Mouse (Mus musculus) testis, postnatal 14 days (tissue): ENCODE data around the gene Gm49711.
A peak's percentile ranks its signal among the peaks of the same experiment; 100 is the strongest.

Experiments used
- DNase-seq: peaks from one replicate; pipeline ENCODE4 v3.0.0; 2021; ENCODE audit warnings: low spot score

Gm49711 gene

DNA sequence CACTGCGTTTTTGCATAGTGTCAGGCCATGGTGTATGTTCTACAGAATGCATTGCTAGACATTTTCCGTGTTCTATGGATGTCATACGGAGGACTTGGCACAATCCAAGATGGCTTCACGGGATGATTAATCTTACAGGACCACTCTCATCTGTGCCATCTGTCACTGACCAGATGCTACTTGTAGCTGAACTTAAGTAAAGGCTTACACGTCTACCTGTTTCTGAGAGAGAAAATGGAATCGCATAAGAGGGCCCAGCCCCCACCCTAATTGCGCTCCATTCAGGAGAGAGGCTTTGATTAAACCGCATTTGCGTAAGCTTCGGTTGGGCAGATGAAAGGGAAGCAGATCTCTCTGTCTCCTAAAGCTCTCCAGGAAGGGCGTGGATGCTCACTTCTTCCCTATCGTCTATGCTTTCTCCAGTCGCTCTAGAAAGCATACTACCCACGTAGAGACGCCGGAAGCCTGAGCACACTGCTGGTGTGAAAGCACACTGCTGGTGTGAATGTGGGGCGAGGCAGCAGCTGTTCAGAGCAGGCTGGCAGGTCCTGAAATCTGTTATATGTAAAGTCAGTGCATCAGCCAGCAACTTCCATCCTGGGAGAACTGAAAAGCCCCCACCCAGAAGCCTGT, 62.9 kb downstream of the Gm49711 start:
- DNase-seq = no peak

DNA sequence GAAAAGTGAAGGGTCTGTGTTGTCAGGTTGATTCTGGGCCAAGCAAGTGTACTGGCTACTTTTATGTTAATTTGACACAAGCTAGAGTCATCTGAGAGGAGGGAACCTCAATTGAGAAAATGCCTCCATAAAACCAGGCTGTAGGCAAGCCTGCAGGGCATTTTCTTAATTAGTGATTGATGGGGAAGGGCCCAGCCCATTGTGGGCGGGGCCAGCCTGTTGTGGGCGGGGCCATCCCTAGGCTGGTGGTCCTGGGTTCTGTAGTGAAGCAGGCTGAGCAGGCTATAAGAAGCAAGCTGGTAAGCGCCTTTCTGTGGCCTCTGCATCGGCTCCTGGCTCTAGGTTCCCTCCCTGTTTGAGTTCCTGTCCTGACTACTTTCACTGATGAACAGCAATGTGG, 69.1 kb downstream of the Gm49711 start:
- no peak for DNase-seq

DNA sequence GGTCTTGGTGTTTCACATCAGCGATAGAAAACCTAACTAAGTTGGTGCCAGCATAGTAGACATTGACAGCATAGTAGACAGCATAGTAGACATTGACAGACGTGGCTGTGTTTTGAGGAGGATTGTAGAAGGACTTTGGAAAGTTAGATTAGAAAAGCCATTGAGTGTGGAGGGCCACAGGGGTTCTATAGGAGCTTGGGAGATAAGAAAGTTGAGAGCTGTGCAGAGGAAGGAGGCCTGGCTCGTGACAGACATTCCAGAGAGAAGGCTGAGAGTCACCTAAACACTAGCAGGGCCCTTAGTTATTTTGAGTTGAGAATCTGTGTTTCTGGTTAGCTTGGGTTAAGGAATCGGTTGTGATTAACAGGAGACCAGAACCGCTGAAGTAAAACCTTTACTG, 69.5 kb downstream of the Gm49711 start:
- DNase-seq = no peak

DNA sequence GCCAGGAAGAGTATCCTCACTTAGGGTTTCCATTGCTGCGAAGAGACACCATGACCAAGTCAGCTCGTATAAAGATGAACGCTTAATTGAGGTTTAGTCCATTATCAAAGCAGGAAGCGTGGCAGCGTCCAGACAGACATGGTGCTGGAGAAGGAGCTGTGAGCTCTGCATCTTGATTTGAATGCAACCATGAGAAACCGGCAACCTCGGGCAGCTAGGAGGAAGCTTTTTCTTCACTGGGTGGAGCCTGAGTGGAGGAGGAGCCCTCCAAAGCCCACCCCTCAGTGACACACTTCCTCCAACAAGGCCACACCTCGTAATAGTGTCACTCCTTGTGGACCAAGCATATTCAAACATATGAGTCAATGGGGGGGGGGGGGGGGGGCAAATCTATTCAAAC, 71.7 kb downstream of the Gm49711 start:
- DNase-seq = no peak

DNA sequence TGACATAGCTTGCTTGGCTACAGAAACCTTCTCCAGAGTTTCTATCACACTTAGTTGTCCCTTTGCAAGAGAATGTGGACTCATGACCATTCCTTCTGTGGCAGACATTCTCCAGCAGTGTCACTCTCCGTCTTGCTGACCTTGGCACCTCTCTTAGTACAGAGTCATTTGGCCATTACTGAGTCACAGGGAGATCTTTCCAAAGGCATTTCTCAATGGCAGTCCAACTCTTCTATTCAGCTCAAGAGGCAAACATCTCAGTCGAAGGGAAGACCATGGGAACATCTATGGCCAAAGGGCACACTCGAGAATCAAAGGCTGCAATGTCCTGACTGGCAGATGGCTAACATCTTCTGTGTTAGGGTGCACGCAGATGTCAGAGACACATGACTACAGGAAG, 74.4 kb downstream of the Gm49711 start:
- no peak for DNase-seq

DNA sequence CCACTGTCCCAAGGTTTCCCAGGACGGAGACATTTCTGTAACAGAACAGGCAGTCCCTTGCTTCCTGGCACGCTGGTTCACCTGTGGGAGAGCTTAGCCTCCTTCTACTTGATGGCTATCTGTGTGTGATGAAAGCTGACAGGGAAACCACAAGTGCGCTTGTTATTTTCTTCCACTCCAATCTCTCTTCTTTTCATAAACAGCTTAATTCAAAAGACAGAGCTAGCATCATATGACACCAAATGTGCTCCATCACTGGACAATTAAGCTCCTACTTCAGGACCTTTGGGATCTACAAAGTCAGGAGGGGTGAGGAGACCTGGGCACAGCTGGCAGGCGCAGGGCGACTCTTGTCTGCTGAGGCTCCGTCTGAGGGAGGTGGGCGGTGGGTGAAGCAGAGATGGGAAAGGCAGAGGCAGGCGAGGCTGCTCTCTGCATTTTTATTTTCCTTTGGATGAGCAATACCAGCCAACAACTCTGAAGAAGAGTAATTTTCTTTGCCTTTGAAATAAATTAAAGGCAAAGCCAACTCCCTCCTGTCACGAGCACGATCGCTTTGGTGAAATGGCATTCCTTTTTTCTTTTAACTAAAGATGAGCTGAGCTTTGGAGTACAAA, 76.1 kb downstream of the Gm49711 start:
- DNase-seq = no peak

DNA sequence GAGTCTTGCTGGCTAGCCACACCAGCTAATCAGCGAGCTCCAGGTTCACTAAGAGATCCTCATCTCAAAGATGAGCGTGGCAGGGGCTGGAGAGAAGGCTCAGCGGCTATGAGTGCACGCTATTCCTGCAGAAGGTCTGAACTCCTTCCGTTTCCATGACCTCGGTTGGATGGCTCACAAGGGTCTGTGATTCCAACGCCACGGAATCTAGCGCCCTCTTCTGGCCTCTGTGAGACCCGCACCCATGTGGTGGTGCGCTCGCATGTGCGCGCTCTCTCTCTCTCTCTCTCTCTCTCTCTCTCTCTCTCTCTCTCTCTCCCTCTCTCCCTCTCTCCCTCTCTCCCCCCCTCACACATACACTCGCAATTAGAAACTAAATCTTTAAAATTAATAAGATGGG, 78.2 kb downstream of the Gm49711 start:
- no peak for DNase-seq

DNA sequence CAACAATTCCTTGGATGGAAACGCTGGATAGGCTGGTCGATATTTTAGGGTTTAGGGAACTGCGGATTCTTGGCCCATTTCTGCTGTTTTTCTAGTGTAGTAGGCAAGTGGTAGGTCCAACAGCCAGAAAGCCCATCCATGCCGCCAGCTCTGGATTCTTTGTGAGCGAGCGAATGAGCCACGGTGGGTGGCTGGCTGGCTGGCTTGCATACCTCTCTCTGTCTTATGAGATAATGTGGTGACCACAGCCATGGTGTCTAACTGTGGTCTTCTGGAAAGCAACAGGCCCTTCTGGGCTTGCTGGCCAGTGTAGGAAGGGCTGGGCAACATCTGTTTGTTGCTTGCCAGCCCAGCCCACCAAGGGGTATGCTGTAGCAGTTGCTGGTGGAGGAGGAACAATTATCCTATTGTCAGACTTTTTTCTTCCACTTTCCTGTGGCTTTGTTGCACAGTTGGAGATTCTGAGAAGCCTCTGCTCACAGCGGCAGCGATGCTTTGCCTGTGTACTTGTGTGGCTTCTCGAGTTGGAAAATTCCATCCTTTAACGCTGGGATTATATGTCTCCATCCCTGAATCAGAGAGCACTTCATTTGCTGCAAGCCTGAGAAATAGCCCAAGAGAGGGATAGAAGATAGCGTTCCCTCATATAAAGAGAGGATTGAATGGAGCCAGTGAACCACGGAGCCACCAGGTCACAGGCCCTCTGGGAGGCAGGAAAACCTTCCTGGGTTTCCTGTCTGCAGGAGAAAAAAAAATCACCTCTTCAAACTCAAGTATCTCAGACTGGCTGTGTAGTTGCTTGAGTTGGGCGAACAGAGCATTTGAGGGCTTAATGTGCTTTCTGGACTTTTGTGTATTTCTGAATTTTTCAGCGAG, 81.5 kb downstream of the Gm49711 start:
- no peak for DNase-seq

DNA sequence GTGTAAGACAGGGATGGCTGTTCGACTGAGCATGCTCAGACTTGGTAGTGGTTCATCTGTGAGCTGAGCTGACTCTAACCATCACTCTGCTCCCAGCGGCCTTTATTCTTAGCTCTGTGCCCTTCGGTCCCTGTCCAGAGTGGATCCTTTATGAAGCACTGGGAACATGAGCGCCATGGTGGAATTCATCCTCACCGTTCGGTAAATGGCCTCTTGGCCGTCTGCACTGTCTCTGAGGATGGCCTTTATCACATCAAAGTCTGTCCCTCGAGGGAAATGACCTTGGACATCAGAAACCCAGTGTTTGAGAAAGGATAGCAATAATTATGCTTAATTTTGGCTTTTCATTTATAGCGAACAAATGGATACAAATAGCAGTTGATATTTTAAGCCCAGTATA, 82.2 kb downstream of the Gm49711 start:
- no peak for DNase-seq

DNA sequence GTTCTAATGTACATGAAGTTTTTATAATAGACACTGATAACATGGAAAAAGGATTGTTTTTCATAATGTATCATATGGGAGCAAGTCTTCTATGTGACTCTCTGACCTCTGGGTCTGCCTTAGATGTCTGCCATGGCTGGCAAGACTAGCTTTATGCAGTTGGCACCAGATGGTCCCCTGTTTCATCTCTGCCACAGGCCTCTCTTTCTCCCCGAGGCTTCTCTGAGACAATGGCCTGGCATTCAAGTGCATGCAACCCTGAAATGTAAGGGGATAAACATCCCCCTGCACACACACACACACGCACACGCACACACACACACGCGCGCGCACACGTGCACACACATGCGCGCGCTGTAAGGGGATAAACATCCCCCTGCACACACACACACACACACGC, 82.9 kb downstream of the Gm49711 start:
- DNase-seq = no peak

DNA sequence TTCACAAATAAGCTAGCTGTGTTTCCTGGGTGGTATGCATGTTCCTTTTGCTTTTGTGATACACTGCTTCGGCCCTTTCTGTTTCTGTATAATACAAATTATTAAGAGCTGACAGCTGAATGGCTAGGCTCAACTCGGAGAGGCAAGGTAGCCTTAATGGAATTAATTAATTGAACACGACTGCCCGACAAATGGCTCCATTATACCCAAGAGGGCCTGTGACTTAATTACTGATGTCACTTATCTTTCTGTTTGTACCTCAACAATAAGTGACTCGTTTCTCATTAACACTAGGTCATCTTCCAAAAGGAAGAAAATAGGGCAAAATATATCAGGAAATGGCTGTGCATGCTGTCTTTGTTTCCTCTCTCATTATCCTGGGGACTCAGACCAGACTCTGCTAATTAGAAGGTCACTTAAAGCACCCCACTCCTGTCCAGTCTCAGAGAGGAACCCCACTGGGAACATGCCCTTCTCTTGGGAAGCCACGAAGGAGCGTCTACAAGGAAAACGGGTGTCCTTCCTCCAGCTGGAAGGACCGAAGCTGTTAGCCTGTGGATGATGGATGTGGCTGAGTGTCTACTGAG, 84.4 kb downstream of the Gm49711 start:
- DNase-seq = no peak

DNA sequence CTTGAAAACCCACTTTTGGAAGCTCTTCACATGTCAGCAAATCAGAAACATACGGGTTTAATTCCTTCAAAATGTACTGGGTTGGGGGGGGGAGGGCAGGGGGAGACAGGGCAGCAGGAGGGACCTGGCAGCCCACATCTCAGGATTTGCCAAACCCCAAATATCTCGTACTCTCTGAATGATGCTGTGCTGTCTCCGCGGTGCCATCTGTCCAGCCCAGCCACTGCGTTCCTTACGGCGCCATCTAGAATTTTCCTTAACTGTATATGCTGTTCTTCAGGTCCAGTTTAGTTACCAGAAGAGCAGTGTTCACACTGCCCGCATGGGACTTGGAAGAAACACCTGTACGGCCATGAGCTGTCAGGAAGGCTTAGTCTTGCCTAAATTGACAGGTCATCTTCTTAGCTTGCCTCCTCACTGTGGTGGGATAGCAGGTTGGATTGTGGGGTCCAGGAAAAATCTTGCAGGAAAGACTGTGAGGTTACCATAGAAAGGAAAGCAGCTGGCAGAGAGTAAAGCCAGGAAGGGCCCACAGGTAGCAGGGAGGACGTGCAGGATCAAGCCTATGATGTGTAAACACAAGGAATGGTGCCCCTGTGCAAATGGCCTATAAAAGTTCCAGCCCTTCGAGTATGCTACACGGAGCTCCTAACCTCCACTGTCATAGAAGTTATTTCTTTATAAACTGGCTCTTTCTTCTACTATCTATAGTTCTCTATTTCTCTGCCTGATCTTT, 89.7 kb downstream of the Gm49711 start:
- no peak for DNase-seq

DNA sequence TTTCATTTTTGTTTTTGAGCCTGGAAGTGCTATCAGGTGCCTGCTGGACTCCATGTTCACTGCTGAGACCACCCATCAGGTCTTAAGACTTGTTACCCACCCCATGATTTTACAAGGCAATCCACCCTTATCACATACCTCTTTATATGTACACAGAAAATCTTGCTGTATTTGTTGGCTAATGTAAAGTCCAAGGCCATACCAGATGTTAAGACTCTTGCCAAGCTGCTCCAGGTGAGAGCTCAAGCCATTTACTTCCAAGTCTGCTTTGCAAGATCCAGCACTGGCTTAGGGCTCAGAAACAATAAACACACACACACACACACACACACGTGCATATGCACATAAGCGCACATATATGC, 90.2 kb downstream of the Gm49711 start:
- DNase-seq = no peak

DNA sequence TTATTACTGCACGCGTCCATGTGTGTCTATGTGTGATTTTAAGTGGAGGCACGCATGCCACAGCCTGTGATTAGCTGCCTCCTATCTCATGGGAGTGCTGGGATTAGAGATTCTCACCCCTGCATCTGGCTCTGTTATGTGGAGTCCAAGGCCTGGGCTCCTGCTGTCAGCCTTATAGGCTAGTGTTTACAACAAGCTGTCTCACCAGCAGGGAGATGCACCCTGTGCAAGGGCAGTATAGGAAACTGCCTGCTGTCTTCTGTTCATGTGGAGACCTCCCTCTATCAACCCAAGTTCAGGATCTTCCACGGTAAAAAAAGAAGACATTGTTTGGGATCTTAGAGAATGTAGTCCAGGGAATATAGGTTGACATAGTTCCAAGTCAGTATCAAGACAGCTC, 92.9 kb downstream of the Gm49711 start:
- DNase-seq = no peak

DNA sequence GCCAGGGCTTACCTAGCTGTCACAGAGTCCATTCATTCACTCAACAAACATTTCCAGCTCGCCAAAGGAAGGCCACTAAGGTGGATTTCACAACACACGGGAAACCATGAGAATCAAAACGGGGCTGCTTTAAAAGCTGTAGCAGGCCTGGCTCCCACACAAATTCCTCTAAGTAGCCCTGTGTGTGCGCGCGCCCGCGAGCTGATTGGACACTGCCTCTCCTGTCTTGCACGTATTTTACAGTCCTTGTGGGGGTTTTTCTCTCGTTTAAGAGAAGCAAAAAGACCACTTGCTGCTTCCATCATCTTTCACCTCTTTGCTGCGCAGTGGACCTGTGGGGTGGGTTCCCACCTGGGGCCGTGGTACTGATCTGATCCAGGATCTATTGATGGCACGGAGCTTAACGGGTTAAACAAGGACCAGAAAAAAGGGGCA, 99.9 kb downstream of the Gm49711 start:
- no peak for DNase-seq

DNA sequence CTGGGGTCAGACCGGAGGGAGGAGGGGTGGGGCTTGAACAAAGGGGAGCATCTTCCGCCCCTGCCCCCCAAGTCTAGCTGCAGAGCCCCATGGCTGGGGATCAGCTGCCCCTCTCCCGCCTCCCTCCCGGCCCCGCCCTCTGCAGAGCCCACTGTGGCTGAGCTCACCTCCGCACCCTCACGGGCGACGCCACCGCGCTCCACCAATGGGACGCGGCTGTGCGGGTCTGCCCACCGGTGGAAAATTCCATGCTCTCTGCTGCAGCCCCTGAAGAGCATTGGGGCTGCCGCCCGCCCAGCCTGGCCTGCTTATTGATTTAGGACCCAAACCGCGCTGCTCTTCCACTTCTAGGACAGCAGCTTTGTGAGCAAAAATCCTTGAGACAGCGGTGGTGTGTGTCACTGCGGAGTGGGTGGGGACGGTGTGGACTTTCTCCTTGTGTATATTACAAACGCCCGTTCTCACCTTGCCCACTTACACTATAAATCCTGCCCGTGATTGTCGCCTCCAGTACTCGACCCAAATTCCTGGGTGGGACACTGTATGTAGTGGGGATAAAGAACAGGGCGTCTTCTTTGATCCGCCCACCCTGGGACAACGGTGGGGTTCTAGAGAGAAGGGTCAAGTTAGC, 100.5 kb downstream of the Gm49711 start:
- peak; percentile 41 for DNase-seq

DNA sequence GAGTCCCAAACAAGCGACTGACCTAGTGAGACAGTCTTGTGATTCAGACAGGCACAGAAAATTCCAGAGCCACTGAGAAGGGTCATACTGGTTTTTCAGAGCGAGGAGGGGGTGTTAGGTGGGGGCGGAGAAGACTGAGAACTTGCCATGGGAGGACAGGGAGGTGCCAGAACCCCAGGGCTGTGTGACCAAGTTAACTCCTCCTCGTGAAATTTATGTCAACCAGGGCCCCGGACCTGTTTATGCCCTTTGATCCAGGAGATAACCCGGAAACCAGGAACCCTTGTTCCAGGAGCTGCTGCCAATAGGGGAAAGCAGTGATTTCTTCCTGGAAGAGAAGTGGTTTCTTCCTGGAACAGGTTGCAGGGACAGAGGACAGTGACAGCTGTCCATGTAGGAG, 101.0 kb downstream of the Gm49711 start:
- no peak for DNase-seq

DNA sequence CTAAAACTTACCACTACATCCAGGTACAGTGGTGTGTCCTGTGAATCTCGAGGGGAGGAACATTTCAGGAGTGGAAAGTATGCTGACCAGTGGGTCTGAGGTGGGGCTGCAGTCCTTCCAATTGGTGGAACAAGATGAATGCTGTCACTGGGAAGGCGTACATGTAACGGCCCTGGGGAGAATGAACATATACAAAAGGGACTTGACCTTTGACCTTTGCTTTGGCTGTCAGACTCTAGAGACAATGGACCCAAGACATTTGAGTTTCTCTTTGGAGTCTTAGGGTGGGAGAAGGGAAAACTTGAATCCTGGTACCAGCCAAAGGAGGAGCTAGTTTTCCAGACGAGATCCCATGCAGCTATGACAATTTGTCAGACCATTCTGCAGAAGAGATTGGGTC, 104.2 kb downstream of the Gm49711 start:
- DNase-seq = no peak

DNA sequence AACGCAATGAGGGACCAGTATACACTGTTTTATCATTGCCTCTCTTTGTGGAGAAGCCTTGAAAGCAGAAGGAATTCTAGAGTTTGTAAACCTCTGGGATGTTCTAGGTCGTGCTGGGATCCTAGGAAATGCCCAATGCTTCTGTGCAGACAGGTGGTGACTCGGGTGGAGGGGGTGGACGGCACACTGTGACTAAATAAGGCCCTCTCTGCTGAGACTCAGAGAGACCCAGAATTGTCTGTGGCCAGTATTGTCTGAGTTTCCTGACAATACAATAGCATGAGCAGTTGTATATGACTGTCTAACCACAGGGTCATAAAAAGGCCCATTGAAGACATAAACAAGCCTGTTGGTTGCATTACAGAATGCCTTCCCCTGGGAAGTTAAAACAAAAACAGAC, 105.4 kb downstream of the Gm49711 start:
- no peak for DNase-seq

DNA sequence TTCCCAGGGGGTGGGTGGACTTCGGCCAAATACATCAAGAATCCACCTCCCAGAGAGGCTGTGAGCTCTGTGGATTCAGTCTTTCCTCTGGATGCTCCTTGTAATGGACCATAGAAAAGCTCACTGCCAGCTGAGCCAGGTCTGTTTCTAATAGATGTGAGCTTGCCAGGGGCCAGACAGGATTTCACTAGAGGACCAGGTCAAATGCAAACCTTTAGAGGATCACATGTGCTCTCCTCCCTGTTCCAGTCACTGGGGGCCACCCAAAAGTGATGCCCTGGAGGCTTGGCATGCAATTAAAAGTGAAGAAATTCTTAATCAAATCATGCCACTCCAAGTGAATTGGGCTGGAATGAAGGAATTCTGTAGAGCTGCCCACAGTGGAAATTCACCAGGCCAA, 117.9 kb downstream of the Gm49711 start:
- no peak for DNase-seq

DNA sequence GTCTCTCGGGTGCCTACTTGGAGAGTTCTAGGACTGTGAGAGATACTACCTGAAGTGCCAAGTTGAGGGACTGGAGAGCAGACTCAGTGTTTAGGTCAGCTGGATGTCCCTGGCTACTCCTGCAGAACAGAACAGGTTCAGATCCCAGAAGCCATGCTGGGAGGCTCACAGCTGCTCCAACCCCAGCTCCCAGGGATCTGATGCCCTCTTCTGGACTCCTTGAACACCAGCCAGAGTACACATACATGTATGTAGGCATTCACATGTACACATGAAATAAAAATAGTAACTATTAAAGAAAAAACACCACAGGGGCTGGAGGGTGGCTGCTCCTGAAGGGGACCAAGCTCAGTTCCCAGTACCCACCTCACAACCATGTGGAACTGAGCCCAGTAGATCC, 119.6 kb downstream of the Gm49711 start:
- DNase-seq = no peak

DNA sequence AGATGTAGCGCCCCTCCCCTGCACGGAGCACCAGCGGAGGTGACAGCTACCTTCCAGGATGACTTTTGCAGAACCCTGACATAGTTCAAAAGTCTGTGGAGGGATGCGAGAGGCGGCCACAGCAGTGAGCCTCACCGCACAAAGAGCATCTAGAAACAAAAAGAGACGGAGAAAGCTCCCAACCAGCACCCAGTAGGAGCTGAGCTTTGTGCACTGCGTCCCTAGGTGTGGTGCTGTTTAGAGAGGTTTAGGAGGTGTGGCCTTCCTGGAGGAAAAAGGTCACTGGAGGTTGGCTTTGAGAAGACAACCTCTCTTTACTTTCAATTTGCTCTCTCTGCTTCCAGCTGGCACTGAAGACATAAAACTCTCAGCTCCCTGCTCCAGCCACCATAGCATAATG, 121.2 kb downstream of the Gm49711 start:
- DNase-seq = no peak
